Mouse (Mus musculus) megakaryocyte-erythroid progenitor cell, adult 5-6 weeks (primary cell): ENCODE results near the gene Srgap3. TPM values are rescaled to one million over a fixed set of nuclear protein-coding genes. Genes with fewer than 3 reads are reported as not detected.

Experiments
- ATAC-seq: replicated peaks from 2 replicates; pipeline ENCODE4 v1.8.0; 2016; ENCODE audit warnings: mild to moderate bottlenecking, inconsistent platforms; ENCODE audit not compliant: severe bottlenecking, poor library complexity, low FRiP score, low TSS enrichment
- total RNA-seq, 2 experiments: library from RNA; stranded (forward) in 1 of 2; stranded (reverse) in 1 of 2; fragments of 200-1000, 215-1000 nt in 1 of 2; fragments of >200 nt in 1 of 2; fragmentation: Nextera tagmentation in 1 of 2; gene quantifications; 2 replicates each; pipeline ENCODE4 v1.2.3; 2014 to 2017

The Srgap3 gene
- total RNA-seq (2014; fragmentation: Nextera tagmentation) (2.3 and 2.8 TPM in 2 replicates), total RNA-seq (2017) (0.75 and 2.4 TPM in 2 replicates)

- peak; percentile 94 for ATAC-seq
Observed at GRCm38 (mm10) chr6:112946895-112947436, at the start of gene Srgap3. Gene Srgap3, minus strand, starts transcription at chr6:112947266.

- ATAC-seq, result no peak
Observed at GRCm38 (mm10) chr6:112995708-112996107, 48.6 kb upstream of the Srgap3 start.

- ATAC-seq, result no peak
Observed at GRCm38 (mm10) chr6:112990119-112990518, 43.1 kb upstream of the Srgap3 start.

- no peak for ATAC-seq
Observed at GRCm38 (mm10) chr6:112985362-112986314, 38.6 kb upstream of the Srgap3 start.

GRCm38 (mm10) chr6:112982241-112982640 is 35.2 kb upstream of the Srgap3 start:
- no peak for ATAC-seq

GRCm38 (mm10) chr6:112978947-112979346 is 31.9 kb upstream of the Srgap3 start:
- no peak for ATAC-seq

- ATAC-seq, result no peak
Observed at GRCm38 (mm10) chr6:112977246-112977645, 30.2 kb upstream of the Srgap3 start.

GRCm38 (mm10) chr6:112976541-112976940 is 29.5 kb upstream of the Srgap3 start:
- ATAC-seq, result no peak

GRCm38 (mm10) chr6:112976136-112976535 is 29.1 kb upstream of the Srgap3 start:
- no peak for ATAC-seq

- ATAC-seq, result no peak
Observed at GRCm38 (mm10) chr6:112973786-112974720, 27.0 kb upstream of the Srgap3 start.

- ATAC-seq, result peak; percentile 52
Observed at GRCm38 (mm10) chr6:112972858-112973631, 26.0 kb upstream of the Srgap3 start.

- ATAC-seq, result peak; percentile 54
Observed at GRCm38 (mm10) chr6:112972127-112972526, 25.1 kb upstream of the Srgap3 start.

GRCm38 (mm10) chr6:112971116-112971768 is 24.2 kb upstream of the Srgap3 start:
- peak; percentile 89 for ATAC-seq

- ATAC-seq, result no peak
Observed at GRCm38 (mm10) chr6:112967359-112967758, 20.3 kb upstream of the Srgap3 start.

- ATAC-seq, result no peak
Observed at GRCm38 (mm10) chr6:112958360-112958759, 11.3 kb upstream of the Srgap3 start.

- no peak for ATAC-seq
Observed at GRCm38 (mm10) chr6:112957583-112958280, 10.7 kb upstream of the Srgap3 start.

- peak; percentile 58 for ATAC-seq
Observed at GRCm38 (mm10) chr6:112955773-112956172, 8.7 kb upstream of the Srgap3 start.

GRCm38 (mm10) chr6:112953905-112954304 is 6.8 kb upstream of the Srgap3 start:
- no peak for ATAC-seq
